Mouse (Mus musculus) neural tube, embryonic 15.5 days (tissue): ENCODE results near the gene Olfr69. TPM values are rescaled to one million over a fixed set of nuclear protein-coding genes. Genes with fewer than 3 reads are reported as not detected.

Experiments
- polyA plus RNA-seq: library from polyadenylated mRNA; unstranded; fragments of >200 nt; fragmentation: Nextera tagmentation; extraction: Ambion mirVana; gene quantifications from 2 replicates; pipeline ENCODE4 v1.2.1, GENCODE M21; 2015

Olfr69 gene
- polyA plus RNA-seq, 1 experiment from 2014 or later, result not detected

Other genes with a start within 250 kb of the Olfr69 start
- gene Olfr612, start 228.9 kb downstream of the Olfr69 start, polyA plus RNA-seq, result not detected in 2 replicates
- not detected in 2 replicates for gene Olfr613, start 223.5 kb downstream of the Olfr69 start, polyA plus RNA-seq
- gene Olfr615, start 215.5 kb downstream of the Olfr69 start, polyA plus RNA-seq, result not detected in 2 replicates
- gene Olfr616, start 202.5 kb downstream of the Olfr69 start, polyA plus RNA-seq, result not detected in 2 replicates
- gene Olfr617, start 198.5 kb downstream of the Olfr69 start, polyA plus RNA-seq, result not detected in 2 replicates
- gene Olfr618, start 181.5 kb downstream of the Olfr69 start, polyA plus RNA-seq, result not detected in 2 replicates
- not detected in 2 replicates for gene Olfr619, start 171.0 kb downstream of the Olfr69 start, polyA plus RNA-seq
- not detected in 2 replicates for gene Olfr620, start 159.1 kb downstream of the Olfr69 start, polyA plus RNA-seq
- not detected in 2 replicates for gene Olfr622, start 128.9 kb downstream of the Olfr69 start, polyA plus RNA-seq
- gene Olfr623, start 107.9 kb downstream of the Olfr69 start, polyA plus RNA-seq, result not detected in 2 replicates
- gene Olfr624, start 100.4 kb downstream of the Olfr69 start, polyA plus RNA-seq, result 0.03 TPM in 1 of 2 replicates, not detected in the other
- gene Olfr625-ps1, start 88.9 kb downstream of the Olfr69 start, polyA plus RNA-seq, result not detected in 2 replicates
- gene Olfr243, start 56.9 kb downstream of the Olfr69 start, polyA plus RNA-seq, result not detected in 2 replicates
- not detected in 2 replicates for gene Olfr628, start 41.2 kb downstream of the Olfr69 start, polyA plus RNA-seq
- not detected in 2 replicates for gene Olfr629, start 26.7 kb downstream of the Olfr69 start, polyA plus RNA-seq
- not detected in 2 replicates for gene Olfr630, start 14.3 kb downstream of the Olfr69 start, polyA plus RNA-seq
- not detected in 2 replicates for gene Olfr68, start 8.1 kb upstream of the Olfr69 start, polyA plus RNA-seq
- gene Olfr67, start 20.2 kb upstream of the Olfr69 start, polyA plus RNA-seq, result not detected in 2 replicates
- gene Hbb-bt, start 42.4 kb upstream of the Olfr69 start, polyA plus RNA-seq, result 1,593 and 1,794 TPM in 2 replicates
- 4,647 and 5,279 TPM in 2 replicates for gene Hbb-bs, start 56.5 kb upstream of the Olfr69 start, polyA plus RNA-seq
- not detected in 2 replicates for gene Hbb-bh2, start 68.9 kb upstream of the Olfr69 start, polyA plus RNA-seq
- gene Hbb-bh1, start 71.6 kb upstream of the Olfr69 start, polyA plus RNA-seq, result 1.5 and 2.4 TPM in 2 replicates
- gene Hbb-y, start 81.6 kb upstream of the Olfr69 start, polyA plus RNA-seq, result 141 and 250 TPM in 2 replicates
- not detected in 2 replicates for gene Olfr66, start 114.7 kb upstream of the Olfr69 start, polyA plus RNA-seq
- gene Olfr64, start 122.9 kb upstream of the Olfr69 start, polyA plus RNA-seq, result not detected in 2 replicates
- gene Olfr65, start 131.9 kb upstream of the Olfr69 start, polyA plus RNA-seq, result not detected in 2 replicates
- not detected in 2 replicates for gene Olfr631, start 157.2 kb upstream of the Olfr69 start, polyA plus RNA-seq
- gene Olfr632, start 162.8 kb upstream of the Olfr69 start, polyA plus RNA-seq, result not detected in 2 replicates
- not detected in 2 replicates for gene Olfr633, start 172.8 kb upstream of the Olfr69 start, polyA plus RNA-seq
- gene Olfr635, start 199.6 kb upstream of the Olfr69 start, polyA plus RNA-seq, result 0.03 TPM in 1 of 2 replicates, not detected in the other
- not detected in 2 replicates for gene Olfr638, start 227.2 kb upstream of the Olfr69 start, polyA plus RNA-seq
- gene Olfr639, start 245.7 kb upstream of the Olfr69 start, polyA plus RNA-seq, result 0.03 TPM in 1 of 2 replicates, not detected in the other